Comparison of ENCODE assay signal across 9 mouse cellular contexts in the genomic region with DNA sequence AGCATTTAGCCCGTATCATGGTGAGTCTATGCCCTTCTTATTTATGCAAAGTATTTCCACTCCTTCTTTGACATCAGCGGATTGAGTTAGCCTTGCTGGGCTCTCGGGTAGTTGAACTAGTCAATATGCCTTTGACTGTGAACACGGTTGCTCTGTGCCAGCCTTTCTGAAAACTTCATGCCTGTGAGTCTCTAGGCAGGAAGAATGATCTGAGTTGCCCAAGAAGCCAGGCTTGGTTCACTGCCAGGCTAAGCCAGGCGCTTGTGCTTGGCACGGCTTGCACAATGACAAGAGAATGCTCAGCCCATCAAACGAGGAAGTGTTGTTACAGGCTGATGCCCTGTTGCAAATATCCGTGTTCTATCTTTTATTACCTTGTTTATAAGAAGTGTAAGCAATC.
DNase-seq lines count a peak whose midpoint lies in the region; ATAC-seq and TF ChIP-seq lines count a peak whose summit lies in the region.
"Had no signal": no experiment of that assay in that cellular context is flagged by ENCODE, and none has a peak within 500 bp of the region (broad histone marks: within the 10 kb centered on the region; RNA-seq: fewer than 3 reads in every experiment).

No protein-coding gene starts in this region.

- TF ChIP-seq POLR2A in heart, adult 2 months (IDR thresholded peaks at IDR 0.05; ENCODE audit: insufficient read depth, low read depth, low read length) = no peak

- H3K4me2 ChIP-seq in neural tube, embryonic 14.5 days (ENCODE audit: low read depth, low read length) = no peak overlapping the region
- H3K4me2 ChIP-seq in stomach, postnatal 0 days (replicated peaks; ENCODE audit: low read depth) = no peak overlapping the region
- H3K4me2 ChIP-seq: embryonic facial prominence, embryonic 15.5 days had no signal

- H3K4me3 ChIP-seq in heart, adult 2 months = no peak overlapping the region
- H3K4me3 ChIP-seq in neural tube, embryonic 14.5 days (ENCODE audit: low read depth, low read length) = no peak overlapping the region
- no peak overlapping the region for H3K4me3 ChIP-seq in stomach, postnatal 0 days (ENCODE audit: low read depth, low read length)
- H3K4me3 ChIP-seq: embryonic facial prominence, embryonic 15.5 days had no signal

- 38% methylated on average over 8 of the region's 8 CpGs for WGBS in heart, adult 2 months
- WGBS in neural tube, embryonic 14.5 days = 50% methylated on average over 8 of the region's 8 CpGs
- WGBS in stomach, postnatal 0 days = 54% methylated on average over 8 of the region's 8 CpGs

- no peak for TF ChIP-seq CTCF in heart, adult 2 months (IDR thresholded peaks at IDR 0.05)
- TF ChIP-seq CTCF in stomach, postnatal 0 days (IDR thresholded peaks at IDR 0.05; ENCODE audit: low read depth) = no peak

- no peaks in the 10 kb centered on the region for H3K79me2 ChIP-seq in heart, adult 2 months (replicated peaks; ENCODE audit: control insufficient read depth, insufficient read depth, low read length)

- peak; percentile 50 to 74 for DNase-seq in heart, adult 2 months
- no peak for DNase-seq in heart, adult 8-10 months (ENCODE audit: low spot score)
- peak; percentile 35 for DNase-seq in right cerebral cortex, postnatal 25 days
- DNase-seq in right cerebral cortex, postnatal 14 days = no peak
- peak; percentile 71 for DNase-seq in gonadal fat pad, adult 2 months (ENCODE audit: low read depth)
- no peak for DNase-seq in stomach, postnatal 0 days (ENCODE audit: low spot score)
- DNase-seq in spleen, postnatal 14 days (ENCODE audit: low spot score in 2 of 2) = no peak

- H3K9me3 ChIP-seq in neural tube, embryonic 14.5 days (ENCODE audit: control insufficient read depth, low read length) = no peaks in the 10 kb centered on the region
- no peaks in the 10 kb centered on the region for H3K9me3 ChIP-seq in stomach, postnatal 0 days (ENCODE audit: control insufficient read depth, low read length)
- H3K9me3 ChIP-seq: embryonic facial prominence, embryonic 15.5 days had no signal

- H3K4me1 ChIP-seq in heart, adult 2 months (ENCODE audit: control insufficient read depth, insufficient read depth, low read length) = peaks cover 5% of the 10 kb centered on the region; the same call in 1 of the 2 replicates
- H3K4me1 ChIP-seq in neural tube, embryonic 14.5 days (ENCODE audit: control insufficient read depth, insufficient read depth, low read length) = peaks cover 11% of the 10 kb centered on the region; the same call in 1 of the 2 replicates
- no peaks in the 10 kb centered on the region for H3K4me1 ChIP-seq in stomach, postnatal 0 days (replicated peaks; ENCODE audit: control insufficient read depth, insufficient read depth)
- H3K4me1 ChIP-seq: embryonic facial prominence, embryonic 15.5 days had no signal

- peak; percentile 69; the same call in 1 of the 2 replicates for ATAC-seq in neural tube, embryonic 14.5 days (ENCODE audit: low read depth)
- no peak for ATAC-seq in stomach, postnatal 0 days (ENCODE audit: low FRiP score, low TSS enrichment)

- intact Hi-C loops in heart, adult 2 months (cut with DNase I) = loop anchor here (2.0 to 5.0 kb wide), 2 partner anchors 17 to 43 kb away; no protein-coding TSS in a partner anchor

- H3K36me3 ChIP-seq in heart, adult 2 months (ENCODE audit: control insufficient read depth, insufficient read depth, low read length) = peaks cover 4% of the 10 kb centered on the region
- no peaks in the 10 kb centered on the region for H3K36me3 ChIP-seq in neural tube, embryonic 14.5 days (ENCODE audit: control insufficient read depth, insufficient read depth, low read length)
- H3K36me3 ChIP-seq in stomach, postnatal 0 days (ENCODE audit: control insufficient read depth, insufficient read depth, low read length) = no peaks in the 10 kb centered on the region
- H3K36me3 ChIP-seq: embryonic facial prominence, embryonic 15.5 days had no signal

- 0 out of 2 replicates have a peak, but pooled peaks have one; percentile 47 for TF ChIP-seq EP300 in heart, adult 2 months (IDR thresholded peaks at IDR 0.05; ENCODE audit: insufficient read depth, low read depth, low read length)
- TF ChIP-seq EP300 in stomach, postnatal 0 days (optimal IDR thresholded peaks at IDR 0.05) = no peak

- H3K27ac ChIP-seq in heart, adult 2 months = peak overlapping the region; percentile 18
- H3K27ac ChIP-seq in neural tube, embryonic 14.5 days (ENCODE audit: low read depth, low read length) = no peak overlapping the region
- no peak overlapping the region for H3K27ac ChIP-seq in stomach, postnatal 0 days (replicated peaks)
- H3K27ac ChIP-seq: embryonic facial prominence, embryonic 15.5 days had no signal

- no peaks in the 10 kb centered on the region for H3K27me3 ChIP-seq in heart, adult 2 months (ENCODE audit: control insufficient read depth, insufficient read depth, low read length)
- H3K27me3 ChIP-seq in neural tube, embryonic 14.5 days (ENCODE audit: control insufficient read depth, insufficient read depth, low read length) = no peaks in the 10 kb centered on the region
- no peaks in the 10 kb centered on the region for H3K27me3 ChIP-seq in stomach, postnatal 0 days (ENCODE audit: control insufficient read depth, insufficient read depth, low read length)
- H3K27me3 ChIP-seq: embryonic facial prominence, embryonic 15.5 days had no signal

- H3K9ac ChIP-seq in heart, adult 2 months (ENCODE audit: low read depth, low read length) = no peak overlapping the region
- no peak overlapping the region for H3K9ac ChIP-seq in neural tube, embryonic 14.5 days (replicated peaks; ENCODE audit: low read depth, low read length)
- H3K9ac ChIP-seq in stomach, postnatal 0 days (ENCODE audit: low read length) = no peak overlapping the region
- H3K9ac ChIP-seq: embryonic facial prominence, embryonic 15.5 days had no signal

Comparison
In these comparisons a context has a peak if more than half of its experiments do, and no peak if none do; other contexts are left out.
1. DNase-seq: peak in heart, adult 2 months (2 of 2), right cerebral cortex, postnatal 25 days (single experiment) and gonadal fat pad, adult 2 months (single experiment); none in heart, adult 8-10 months (single experiment), right cerebral cortex, postnatal 14 days (single experiment), stomach, postnatal 0 days (single experiment) and spleen, postnatal 14 days (0 of 2).